Mouse (Mus musculus) MEL (cell line): ENCODE data around the gene Ralgds. TPM values are rescaled to one million over a fixed set of nuclear protein-coding genes. Genes with fewer than 3 reads are reported as not detected.

Source experiments
- DNase-seq: peaks from one replicate; pipeline ENCODE4 v3.0.0; 2011; ENCODE audit warnings: low read depth, low spot score
- H3K27ac ChIP-seq: 2 replicates; pipeline ENCODE4 v1.5.1; 2012; ENCODE audit warnings: low read depth, mild to moderate bottlenecking, control low read depth, low read length, moderate library complexity; ENCODE audit not compliant: control insufficient read depth
- H3K27me3 ChIP-seq, 2 experiments: fragments of 150-350 bp in 1 of 2; sonication (generic) in 1 of 2; 2 replicates each; pipeline ENCODE4 v1.6.1; 2012; ENCODE audit warnings: low read length in 2 of 2, mild to moderate bottlenecking in 2 of 2, improper control_type of control experiment in 1 of 2, moderate library complexity in 1 of 2; ENCODE audit not compliant: insufficient read depth in 2 of 2, control insufficient read depth in 1 of 2
- H3K36me3 ChIP-seq, 2 experiments: 2 replicates each; pipeline ENCODE4 v1.6.1; 2012 to 2014; ENCODE audit warnings: low read length in 2 of 2, improper control_type of control experiment in 1 of 2, inconsistent platforms in 1 of 2, mild to moderate bottlenecking in 1 of 2; ENCODE audit not compliant: insufficient read depth in 2 of 2, control insufficient read depth in 1 of 2
- H3K4me1 ChIP-seq, 2 experiments: fragments of 150-350 bp in 1 of 2; sonication (generic) in 1 of 2; 2 replicates each; pipeline ENCODE4 v1.6.1; 2012; ENCODE audit warnings: low read length in 2 of 2, improper control_type of control experiment in 1 of 2, mild to moderate bottlenecking in 1 of 2; ENCODE audit not compliant: insufficient read depth in 2 of 2, control insufficient read depth in 1 of 2
- H3K4me3 ChIP-seq, 2 experiments: fragments of 150-350 bp in 1 of 2; sonication (generic) in 1 of 2; 2 replicates each; pipeline ENCODE4 v1.5.1; 2012; ENCODE audit warnings: low read depth in 2 of 2, low read length in 2 of 2, mild to moderate bottlenecking in 2 of 2, moderate library complexity in 2 of 2, control low read depth in 1 of 2, improper control_type of control experiment in 1 of 2; ENCODE audit not compliant: control insufficient read depth in 1 of 2, insufficient read depth in 1 of 2
- H3K79me2 ChIP-seq: 2 replicates; pipeline ENCODE4 v1.6.1; 2012; ENCODE audit warnings: mild to moderate bottlenecking, low read length, moderate library complexity; ENCODE audit not compliant: control insufficient read depth, poor library complexity, insufficient read depth
- H3K9ac ChIP-seq: 2 replicates; pipeline ENCODE4 v1.6.1; 2012; ENCODE audit warnings: low read depth, mild to moderate bottlenecking, control low read depth, low read length, moderate library complexity; ENCODE audit not compliant: control insufficient read depth, poor library complexity, severe bottlenecking
- H3K9me3 ChIP-seq: fragments of 150-350 bp; sonication (generic); replicated peaks from 2 replicates; pipeline ENCODE4 v1.6.1; 2012; ENCODE audit warnings: mild to moderate bottlenecking, low read length, improper control_type of control experiment, moderate library complexity; ENCODE audit not compliant: insufficient read depth
- BHLHE40 ChIP-seq: IDR thresholded peaks from 2 replicates; pipeline ENCODE4 v1.6.1; 2012; ENCODE audit warnings: low read depth, mild to moderate bottlenecking, inconsistent platforms, low read length, improper control_type of control experiment, borderline replicate concordance
- CHD1 ChIP-seq: IDR thresholded peaks from 2 replicates; pipeline ENCODE4 v1.6.1; 2012; ENCODE audit warnings: low read depth, mild to moderate bottlenecking, inconsistent platforms, low read length, improper control_type of control experiment
- CTCF ChIP-seq, 3 experiments: IDR thresholded peaks in 2 of 3; conservative IDR thresholded peaks in 1 of 3; 2 replicates each; pipeline ENCODE4 v1.5.1; 2011 to 2012; ENCODE audit warnings: low read length in 3 of 3, low read depth in 2 of 3, mild to moderate bottlenecking in 2 of 3, improper control_type of control experiment in 1 of 3, inconsistent platforms in 1 of 3, mixed read lengths in 1 of 3, moderate library complexity in 1 of 3; ENCODE audit not compliant: control insufficient read depth in 1 of 3, insufficient read depth in 1 of 3, poor library complexity in 1 of 3, severe bottlenecking in 1 of 3
- ETS1 ChIP-seq: IDR thresholded peaks from 2 replicates; pipeline ENCODE4 v1.6.1; 2012; ENCODE audit warnings: low read depth, mild to moderate bottlenecking, inconsistent platforms, low read length, improper control_type of control experiment, moderate library complexity
- GABPA ChIP-seq: IDR thresholded peaks from 2 replicates; pipeline ENCODE4 v1.6.1; 2012; ENCODE audit warnings: low read depth, mild to moderate bottlenecking, inconsistent platforms, low read length, improper control_type of control experiment, moderate library complexity
- HCFC1 ChIP-seq: IDR thresholded peaks from 2 replicates; pipeline ENCODE4 v1.6.1; 2012; ENCODE audit warnings: low read depth, mild to moderate bottlenecking, inconsistent platforms, low read length, improper control_type of control experiment, moderate library complexity
- KAT2A ChIP-seq: conservative IDR thresholded peaks from 2 replicates; pipeline ENCODE4 v1.6.1; 2012; ENCODE audit warnings: low read depth, low read length, improper control_type of control experiment, inconsistent platforms
- MAFK ChIP-seq: IDR thresholded peaks from 2 replicates; pipeline ENCODE4 v1.6.1; 2011; ENCODE audit warnings: low read depth, mild to moderate bottlenecking, low read length, improper control_type of control experiment, borderline replicate concordance
- MAX ChIP-seq: IDR thresholded peaks from 2 replicates; pipeline ENCODE4 v1.6.1; 2011; ENCODE audit warnings: low read length, improper control_type of control experiment
- MXI1 ChIP-seq: IDR thresholded peaks from 2 replicates; pipeline ENCODE4 v1.6.1; 2011; ENCODE audit warnings: mild to moderate bottlenecking, low read depth, low read length, improper control_type of control experiment
- MYC ChIP-seq: IDR thresholded peaks from 2 replicates; pipeline ENCODE4 v1.6.1; 2011; ENCODE audit warnings: low read depth, mild to moderate bottlenecking, low read length, improper control_type of control experiment, moderate library complexity
- NELFE ChIP-seq: IDR thresholded peaks from 2 replicates; pipeline ENCODE4 v1.6.1; 2011; ENCODE audit warnings: low read depth, low read length, improper control_type of control experiment
- NRF1 ChIP-seq: IDR thresholded peaks from 2 replicates; pipeline ENCODE4 v1.6.1; 2014; ENCODE audit warnings: low read depth, mild to moderate bottlenecking, inconsistent platforms, low read length, improper control_type of control experiment, moderate library complexity; ENCODE audit not compliant: poor library complexity, insufficient read depth, severe bottlenecking
- POLR2A ChIP-seq, 2 experiments: IDR thresholded peaks; 2 replicates each; pipeline ENCODE4 v1.6.1; 2011 to 2012; ENCODE audit warnings: low read length in 2 of 2, mild to moderate bottlenecking in 2 of 2, control low read depth in 1 of 2, improper control_type of control experiment in 1 of 2, low read depth in 1 of 2, moderate library complexity in 1 of 2; ENCODE audit not compliant: control insufficient read depth in 1 of 2, insufficient read depth in 1 of 2, poor library complexity in 1 of 2
- POLR2AphosphoS2 ChIP-seq: IDR thresholded peaks from 2 replicates; pipeline ENCODE4 v1.6.1; 2011; ENCODE audit warnings: low read length, improper control_type of control experiment
- RAD21 ChIP-seq: IDR thresholded peaks from 2 replicates; pipeline ENCODE4 v1.6.1; 2011; ENCODE audit warnings: mild to moderate bottlenecking, low read depth, low read length, improper control_type of control experiment
- RCOR1 ChIP-seq: IDR thresholded peaks from 2 replicates; pipeline ENCODE4 v1.6.1; 2012; ENCODE audit warnings: low read depth, mild to moderate bottlenecking, inconsistent platforms, low read length, improper control_type of control experiment
- SMC3 ChIP-seq: IDR thresholded peaks from 2 replicates; pipeline ENCODE4 v1.6.1; 2011; ENCODE audit warnings: low read depth, low read length, improper control_type of control experiment
- TBP ChIP-seq: IDR thresholded peaks from 2 replicates; pipeline ENCODE4 v1.8.0; 2011; ENCODE audit warnings: low read depth, low read length, improper control_type of control experiment
- TCF12 ChIP-seq: IDR thresholded peaks from 2 replicates; pipeline ENCODE4 v1.6.1; 2014; ENCODE audit warnings: low read depth, mild to moderate bottlenecking, inconsistent platforms, low read length, improper control_type of control experiment, moderate library complexity
- USF1 ChIP-seq: IDR thresholded peaks from 2 replicates; pipeline ENCODE4 v1.6.1; 2014; ENCODE audit warnings: low read depth, mild to moderate bottlenecking, inconsistent platforms, low read length, improper control_type of control experiment, moderate library complexity
- ZC3H11A ChIP-seq: IDR thresholded peaks from 2 replicates; pipeline ENCODE4 v1.6.1; 2012; ENCODE audit warnings: low read depth, mild to moderate bottlenecking, inconsistent platforms, low read length, improper control_type of control experiment
- ZKSCAN1 ChIP-seq: IDR thresholded peaks from 2 replicates; pipeline ENCODE4 v1.6.1; 2012; ENCODE audit warnings: low read depth, mild to moderate bottlenecking, inconsistent platforms, low read length, improper control_type of control experiment, moderate library complexity
- ZNF384 ChIP-seq: IDR thresholded peaks from 2 replicates; pipeline ENCODE4 v1.6.1; 2012; ENCODE audit warnings: low read depth, mild to moderate bottlenecking, inconsistent platforms, low read length, improper control_type of control experiment
- polyA plus RNA-seq, 2 experiments: library from polyadenylated mRNA; stranded (reverse) in 1 of 2; unstranded in 1 of 2; fragments of >175 nt in 1 of 2; fragments of >200 nt in 1 of 2; gene quantifications; 2 replicates each; pipeline versions ENCODE4 v1.2.1 to v1.2.4; 2012; ENCODE audit warnings: low replicate concordance in 2 of 2, low read depth in 1 of 2; ENCODE audit not compliant: insufficient read length in 2 of 2, insufficient read depth in 1 of 2, missing spikeins in 1 of 2
- total RNA-seq: library from RNA; depleted of rRNA; stranded (reverse); fragments of 300-350 nt; gene quantifications from 2 replicates; pipeline ENCODE4 v1.2.3, GENCODE M21; 2012; rRNA removed

Ralgds gene
- 4.7 and 5.0 TPM in 2 replicates for total RNA-seq
- polyA plus RNA-seq, result 10 to 100 TPM in 1 of 2 experiments, not detected in 1; 11.0 TPM

DNA sequence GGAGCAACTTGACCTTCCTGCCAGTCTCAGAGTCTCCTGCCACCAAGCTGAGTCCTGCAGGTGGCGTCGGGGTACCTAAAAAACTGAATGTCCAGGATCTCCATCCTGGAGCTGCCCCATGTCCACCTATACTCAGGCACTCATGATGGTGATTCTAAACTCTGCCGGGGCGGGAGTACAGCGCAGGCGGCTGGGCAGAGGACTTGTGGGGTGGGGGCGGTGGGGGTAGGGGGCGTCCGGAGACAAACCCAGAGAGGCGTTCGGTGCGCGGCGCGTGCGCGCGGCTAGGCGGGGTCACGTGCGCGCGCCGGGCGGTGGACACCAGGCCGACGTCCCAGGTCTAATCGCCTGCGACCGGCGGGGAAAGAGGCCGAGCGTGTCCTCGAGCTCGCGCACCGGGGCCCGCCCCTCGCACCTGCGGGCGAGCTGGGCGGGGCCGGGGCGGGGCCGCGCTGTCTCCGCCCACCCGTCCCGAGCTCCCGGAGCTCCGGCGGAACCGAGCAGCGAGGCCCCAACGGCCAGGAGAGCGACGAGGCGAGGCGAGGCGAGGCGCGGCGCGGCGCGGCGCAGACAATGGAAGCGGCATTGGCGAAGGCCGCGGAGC, at the start of gene Ralgds:
Gene Ralgds, plus strand, starts transcription at position 328 of the 604 bp plus-strand sequence.
- H3K4me1 ChIP-seq, result peaks cover 2 to 14% of the 10 kb centered on the region in 2 experiments; a peak in 3 of 4 replicates
- peak within 1 kb of the TSS; percentile 65 to 91 for H3K4me3 ChIP-seq
- H3K36me3 ChIP-seq, result peaks cover 0 to 5% of the 10 kb centered on the region in 2 experiments; a peak in 2 of 4 replicates
- no peaks in the 10 kb centered on the region for H3K9me3 ChIP-seq
- H3K27me3 ChIP-seq, result peaks cover 2 to 15% of the 10 kb centered on the region in 2 experiments; a peak in 3 of 4 replicates
- no peaks in the 10 kb centered on the region; the same call in 1 of the 2 replicates for H3K79me2 ChIP-seq
- no peak for TF ChIP-seq TBP
- peak; percentile 31; the same call in 1 of the 2 replicates for TF ChIP-seq BHLHE40
- TF ChIP-seq MAX, result no peak
- TF ChIP-seq NRF1, result peak; percentile 47
- TF ChIP-seq USF1, result peak; percentile 77
- TF ChIP-seq KAT2A, result no peak
- peak in 1 of 2 experiments; percentile 28; a peak in 1 of 4 replicates for TF ChIP-seq POLR2A (IDR thresholded peaks at IDR 0.05; ENCODE audit: control insufficient read depth in 1 of 2, insufficient read depth in 1 of 2, low read depth in 1 of 2, low read length in 2 of 2, poor library complexity in 1 of 2)
- TF ChIP-seq CHD1, result no peak
- no peak for TF ChIP-seq NELFE
- no peak within 1 kb of the TSS for H3K27ac ChIP-seq
- H3K9ac ChIP-seq, result peak within 1 kb of the TSS; percentile 67
- DNase-seq, result peak; percentile 53

DNA sequence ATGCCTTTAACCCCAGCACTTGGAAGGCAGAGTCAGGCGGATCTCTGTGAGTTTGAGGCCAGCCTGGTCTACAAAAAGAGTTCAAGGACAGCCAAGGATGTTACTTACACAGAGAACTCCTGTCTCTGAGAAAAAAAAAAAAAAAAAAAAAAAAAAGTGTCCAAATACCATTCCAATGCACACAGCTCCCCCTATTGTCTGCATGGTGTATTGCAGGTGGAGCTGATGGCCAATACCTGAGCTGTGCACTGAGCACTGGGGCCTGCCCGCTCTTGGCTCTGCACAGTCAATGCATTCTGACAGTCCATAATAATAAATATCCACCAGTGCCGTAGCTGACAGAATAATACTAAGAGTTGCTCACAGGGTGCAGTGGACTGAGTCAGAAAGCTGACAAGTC, 49.0 kb upstream of the Ralgds start:
- Histone ChIP-seq H3K36me3 (peaks cover 0 to 2% of the 10 kb centered on the region in 2 experiments; a peak in 2 of 4 replicates), H3K27me3 (peaks cover 0 to 2% of the 10 kb centered on the region in 2 experiments; a peak in 2 of 4 replicates), H3K9me3 (no peaks in the 10 kb centered on the region), H3K27ac (no peak overlapping the region), H3K79me2 (peaks cover 10% of the 10 kb centered on the region), H3K9ac (no peak overlapping the region), H3K4me3 (no peak overlapping the region), H3K4me1 (peaks cover 3 to 9% of the 10 kb centered on the region in 2 experiments; a peak in 2 of 4 replicates)
- peak; percentile 80 for DNase-seq
- no peak for TF ChIP-seq POLR2AphosphoS2
- TF ChIP-seq GABPA, result no peak
- TF ChIP-seq ZC3H11A, result peak; percentile 34; the same call in 1 of the 2 replicates
- TF ChIP-seq HCFC1, result 0 out of 2 replicates have a peak, but pooled peaks have one; percentile 19
- TF ChIP-seq SMC3, result peak; percentile 40
- no peak for TF ChIP-seq MAFK
- TF ChIP-seq ETS1, result no peak
- TF ChIP-seq MXI1, result no peak
- TF ChIP-seq RAD21, result peak; percentile 67
- peak; percentile 35; the same call in 1 of the 2 replicates for TF ChIP-seq MYC
- TF ChIP-seq ZKSCAN1, result peak; percentile 80; the same call in 1 of the 2 replicates
- no peak for TF ChIP-seq TCF12
- TF ChIP-seq NELFE, result no peak
- peak; percentile 63 to 86 (median 79) for TF ChIP-seq CTCF (IDR thresholded peaks at IDR 0.05 in 2 of 3, conservative IDR thresholded peaks at IDR 0.05 in 1 of 3; ENCODE audit: control insufficient read depth in 1 of 3, insufficient read depth in 1 of 3, low read depth in 2 of 3, low read length in 3 of 3, poor library complexity in 1 of 3, severe bottlenecking in 1 of 3)
- TF ChIP-seq KAT2A, result no peak
- no peak for TF ChIP-seq RCOR1
- TF ChIP-seq ZNF384, result peak; percentile 100
